Mouse (Mus musculus) midbrain, embryonic 16.5 days (tissue): ENCODE results near the gene Bicra. TPM values are rescaled to one million over a fixed set of nuclear protein-coding genes. Genes with fewer than 3 reads are reported as not detected.
A peak's percentile ranks its signal among the peaks of the same experiment; 100 is the strongest.

Experiments
- ATAC-seq: fragments of 200-750 bp; cut with Nextera tagmentation; 2 replicates; pipeline ENCODE4 v1.8.0; 2017; ENCODE audit warnings: moderate TSS enrichment
- H3K27ac ChIP-seq: fragments of 300-500 bp; sonication (generic); 2 replicates; pipeline ENCODE4 v1.5.1; 2014; ENCODE audit warnings: mild to moderate bottlenecking, low read length, mixed read lengths
- H3K27me3 ChIP-seq: fragments of 300-500 bp; sonication (generic); 2 replicates; pipeline ENCODE4 v1.6.1; 2014; ENCODE audit warnings: low read depth, low read length, mixed read lengths; ENCODE audit not compliant: control insufficient read depth, insufficient read depth
- H3K36me3 ChIP-seq: fragments of 300-500 bp; sonication (generic); 2 replicates; pipeline ENCODE4 v1.6.1; 2014; ENCODE audit warnings: mild to moderate bottlenecking, low read length, moderate library complexity, mixed read lengths; ENCODE audit not compliant: control insufficient read depth, insufficient read depth
- H3K4me1 ChIP-seq: fragments of 300-500 bp; sonication (generic); 2 replicates; pipeline ENCODE4 v1.6.1; 2014; ENCODE audit warnings: mild to moderate bottlenecking, low read length, mixed read lengths; ENCODE audit not compliant: control insufficient read depth, insufficient read depth
- H3K4me2 ChIP-seq: fragments of 300-500 bp; sonication (generic); 2 replicates; pipeline ENCODE4 v1.6.1; 2014; ENCODE audit warnings: mild to moderate bottlenecking, low read length, mixed read lengths
- H3K4me3 ChIP-seq: fragments of 300-500 bp; sonication (generic); 2 replicates; pipeline ENCODE4 v1.5.1; 2014; ENCODE audit warnings: low read depth, mild to moderate bottlenecking, low read length, moderate library complexity, mixed read lengths
- H3K9ac ChIP-seq: fragments of 300-500 bp; sonication (generic); 2 replicates; pipeline ENCODE4 v1.6.1; 2014; ENCODE audit warnings: low read depth, low read length, mixed read lengths
- H3K9me3 ChIP-seq: fragments of 300-500 bp; sonication (generic); replicated peaks from 2 replicates; pipeline ENCODE4 v1.6.1; 2014; ENCODE audit warnings: mild to moderate bottlenecking, low read length, mixed read lengths; ENCODE audit not compliant: control insufficient read depth, poor library complexity, severe bottlenecking
- WGBS: fragments of 180-500 bp; shearing (Covaris S2); extraction: QIAGEN DNeasy Blood & Tissue Kit; methylation state at CpG from one replicate; pipeline ENCODE4 v1.1.7; 2014; 5-methylcytosine and 5-hydroxymethylcytosine counted together
- polyA plus RNA-seq: library from polyadenylated mRNA; unstranded; fragments of >200 nt; fragmentation: Nextera tagmentation; extraction: Ambion mirVana; gene quantifications from 2 replicates; pipeline ENCODE4 v1.2.1, GENCODE M21; 2015

Bicra gene
- polyA plus RNA-seq, 1 experiment from 2014 or later, result 5.9 TPM

DNA sequence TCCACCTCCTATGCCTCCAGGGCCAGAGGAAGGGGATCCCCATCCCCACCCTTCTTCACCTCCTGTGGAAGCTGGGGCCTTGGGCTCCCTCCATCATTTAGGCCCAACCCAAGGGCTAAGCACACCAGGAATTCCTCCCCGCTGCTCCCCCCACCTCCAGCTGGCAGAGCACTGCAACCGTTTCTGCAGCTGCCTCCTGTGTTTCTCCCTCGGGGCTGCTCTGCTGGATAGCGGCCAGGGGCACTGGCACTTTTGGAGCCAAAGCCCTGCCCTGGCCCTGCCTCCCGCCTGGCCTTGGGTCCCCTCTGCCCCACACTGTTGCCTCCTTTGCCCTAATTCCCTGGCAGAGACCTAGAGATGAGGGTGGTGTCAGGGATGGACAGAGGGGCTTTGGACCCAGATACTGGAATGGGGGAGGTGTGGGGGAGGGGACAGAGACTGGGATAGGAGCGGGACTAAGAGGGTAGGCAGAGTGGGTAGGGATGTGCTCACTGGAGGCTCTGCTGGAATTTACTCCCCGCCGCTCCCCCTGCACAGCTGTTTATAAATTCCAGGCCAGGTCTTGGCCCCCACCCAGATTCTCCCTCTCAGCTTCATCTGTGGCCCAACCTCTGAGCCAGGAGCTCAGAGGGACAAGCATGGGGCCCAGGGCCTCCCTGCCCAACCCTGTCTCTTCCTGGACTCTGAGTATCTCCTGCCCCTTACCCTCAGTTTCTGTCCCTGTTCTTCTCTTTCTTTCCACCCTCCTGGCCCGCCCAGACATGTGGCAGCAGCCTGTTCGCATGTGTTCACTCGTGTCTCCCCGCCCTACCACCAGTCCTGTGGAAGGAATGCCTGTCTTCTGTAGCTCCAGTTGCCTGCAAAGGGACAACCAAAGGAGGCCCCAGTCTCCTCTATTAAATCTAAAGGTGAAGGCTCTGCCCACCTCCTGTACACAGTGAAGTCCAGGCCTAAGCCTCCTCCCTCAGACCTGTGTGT is 85.1 kb downstream of the Bicra start:
- Histone ChIP-seq H3K4me1 (peaks cover 3% of the 10 kb centered on the region; the same call in 1 of the 2 replicates), H3K36me3 (no peaks in the 10 kb centered on the region), H3K9me3 (no peaks in the 10 kb centered on the region), H3K4me2 (no peak overlapping the region), H3K4me3 (no peak overlapping the region), H3K27me3 (no peaks in the 10 kb centered on the region), H3K27ac (no peak overlapping the region), H3K9ac (no peak overlapping the region)
- 44% methylated on average over 10 of the region's 12 CpGs for WGBS
- peak; percentile 41; the same call in 1 of the 2 replicates for ATAC-seq

DNA sequence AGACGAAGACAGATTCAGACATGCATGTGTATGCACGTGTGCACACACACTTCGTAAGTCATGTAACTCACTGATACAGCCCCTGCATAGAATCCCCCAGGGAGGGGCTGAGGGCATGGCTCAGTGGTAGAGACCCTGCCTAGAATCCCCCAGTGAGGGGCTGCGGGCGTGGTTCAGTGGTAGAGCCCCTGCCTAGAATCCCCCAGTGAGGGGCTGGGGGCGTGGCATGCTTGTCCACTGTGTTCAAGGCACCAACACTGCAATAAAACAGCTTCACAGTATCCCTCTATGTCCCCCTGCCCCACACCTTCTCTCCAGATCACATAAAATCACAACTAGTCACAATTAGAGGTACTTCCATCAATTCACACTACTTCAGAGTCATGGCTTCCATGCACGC is 85.9 kb downstream of the Bicra start:
- Histone ChIP-seq H3K36me3 (no peaks in the 10 kb centered on the region), H3K9me3 (no peaks in the 10 kb centered on the region), H3K27ac (no peak overlapping the region), H3K9ac (no peak overlapping the region), H3K4me1 (peaks cover 3% of the 10 kb centered on the region; the same call in 1 of the 2 replicates), H3K27me3 (no peaks in the 10 kb centered on the region), H3K4me2 (no peak overlapping the region), H3K4me3 (no peak overlapping the region)
- no peak for ATAC-seq
- WGBS, result 87% methylated on average over 7 of the region's 7 CpGs

DNA sequence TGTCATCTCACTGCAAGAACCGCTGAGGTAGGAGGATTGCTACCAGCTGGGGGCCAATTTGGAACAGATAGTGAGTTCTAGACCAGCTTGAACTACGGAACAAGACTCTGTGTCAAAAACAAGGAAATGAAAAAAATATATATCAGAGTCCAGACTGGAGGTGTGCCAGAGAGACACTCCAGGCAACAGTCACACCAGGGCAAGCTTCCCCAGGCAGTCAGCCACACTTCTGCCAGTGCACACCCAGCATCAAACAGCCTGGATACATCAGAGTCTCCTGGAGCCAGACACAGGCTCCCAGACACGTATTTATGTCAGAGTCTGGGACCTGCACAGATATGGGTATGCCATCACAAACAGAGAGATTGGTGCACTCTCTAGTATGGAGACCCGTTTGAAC is 86.5 kb downstream of the Bicra start:
- no peaks in the 10 kb centered on the region for H3K9me3 ChIP-seq
- H3K27me3 ChIP-seq, result no peaks in the 10 kb centered on the region
- H3K4me2 ChIP-seq, result no peak overlapping the region
- no peak overlapping the region for H3K9ac ChIP-seq
- H3K4me1 ChIP-seq, result peaks cover 3% of the 10 kb centered on the region; the same call in 1 of the 2 replicates
- no peak overlapping the region for H3K4me3 ChIP-seq
- no peak overlapping the region for H3K27ac ChIP-seq
- no peaks in the 10 kb centered on the region for H3K36me3 ChIP-seq
- 66% methylated on average over 4 of the region's 4 CpGs for WGBS
- no peak for ATAC-seq

DNA sequence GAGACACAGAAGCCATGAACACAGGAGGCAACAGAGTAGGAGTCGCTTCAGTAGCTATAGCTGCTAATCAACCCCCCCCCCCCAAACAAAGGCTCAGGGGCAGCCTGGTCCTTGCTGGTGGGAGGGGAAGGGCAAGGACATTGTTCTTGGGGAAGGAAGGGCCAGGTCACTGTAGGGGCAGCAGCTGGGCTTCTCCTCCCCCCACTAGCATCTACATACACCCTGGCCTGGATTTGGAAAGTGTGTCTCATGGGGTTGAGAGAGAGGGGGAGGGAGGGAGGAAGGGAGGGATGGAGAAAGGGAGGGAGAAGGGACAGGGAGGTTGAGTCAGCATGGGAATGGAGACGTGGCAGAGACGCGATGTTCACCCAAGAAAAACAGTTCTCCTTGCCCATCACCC is 87.0 kb downstream of the Bicra start:
- Histone ChIP-seq H3K36me3 (no peaks in the 10 kb centered on the region), H3K4me3 (no peak overlapping the region), H3K27ac (no peak overlapping the region), H3K9ac (no peak overlapping the region), H3K4me1 (peaks cover 3% of the 10 kb centered on the region; the same call in 1 of the 2 replicates), H3K27me3 (no peaks in the 10 kb centered on the region), H3K4me2 (no peak overlapping the region), H3K9me3 (no peaks in the 10 kb centered on the region)
- ATAC-seq, result no peak
- WGBS, result 31% methylated on average over 4 of the region's 4 CpGs

DNA sequence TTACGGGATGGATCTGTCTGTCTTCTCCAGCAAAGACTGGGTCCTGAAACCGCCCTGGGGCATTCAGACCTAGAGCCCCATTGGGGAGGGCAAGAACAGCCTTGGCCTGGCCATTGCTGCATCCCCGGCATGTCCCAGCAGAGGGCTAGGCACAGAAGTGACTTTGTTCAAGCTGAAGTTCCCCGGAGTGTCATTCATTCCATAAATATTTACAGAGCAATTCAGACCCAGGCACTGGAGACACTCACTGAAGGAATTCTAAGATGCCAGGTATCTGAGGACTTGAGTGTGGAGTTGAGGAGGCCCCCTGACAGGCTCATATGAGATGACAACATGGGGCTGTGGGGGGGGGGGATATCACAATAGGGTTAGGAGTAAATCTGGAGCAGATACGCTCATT is 91.6 kb downstream of the Bicra start:
- Histone ChIP-seq H3K4me3 (no peak overlapping the region), H3K36me3 (no peaks in the 10 kb centered on the region), H3K4me1 (no peaks in the 10 kb centered on the region), H3K4me2 (no peak overlapping the region), H3K27ac (no peak overlapping the region), H3K9me3 (no peaks in the 10 kb centered on the region), H3K9ac (no peak overlapping the region), H3K27me3 (no peaks in the 10 kb centered on the region)
- 75% methylated on average over 5 of the region's 5 CpGs for WGBS
- no peak for ATAC-seq

DNA sequence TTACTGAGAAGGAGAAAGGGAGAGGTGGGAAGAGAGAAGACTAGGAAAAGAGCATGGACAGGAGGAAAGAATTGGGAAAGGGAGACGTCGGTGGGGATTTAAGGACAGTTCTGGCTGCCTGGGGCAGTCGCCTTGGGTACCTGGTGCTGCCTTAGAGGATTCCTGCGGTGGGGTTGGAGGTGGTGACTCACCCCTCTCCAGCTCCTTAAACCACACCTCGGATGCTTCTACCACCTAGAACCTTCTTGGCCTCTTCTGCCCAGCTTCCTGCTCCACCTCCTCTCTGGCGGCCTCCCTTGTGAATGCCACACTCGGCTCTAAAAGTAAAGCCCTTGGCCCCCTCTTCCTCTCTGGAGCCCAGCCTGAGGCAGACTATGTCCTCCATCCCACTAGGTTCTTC is 92.2 kb downstream of the Bicra start:
- Histone ChIP-seq H3K9ac (no peak overlapping the region), H3K36me3 (no peaks in the 10 kb centered on the region), H3K27me3 (no peaks in the 10 kb centered on the region), H3K4me1 (no peaks in the 10 kb centered on the region), H3K4me2 (peak overlapping the region; percentile 39), H3K4me3 (peak overlapping the region; percentile 17), H3K27ac (no peak overlapping the region), H3K9me3 (no peaks in the 10 kb centered on the region)
- 30% methylated on average over 7 of the region's 7 CpGs for WGBS
- no peak for ATAC-seq

DNA sequence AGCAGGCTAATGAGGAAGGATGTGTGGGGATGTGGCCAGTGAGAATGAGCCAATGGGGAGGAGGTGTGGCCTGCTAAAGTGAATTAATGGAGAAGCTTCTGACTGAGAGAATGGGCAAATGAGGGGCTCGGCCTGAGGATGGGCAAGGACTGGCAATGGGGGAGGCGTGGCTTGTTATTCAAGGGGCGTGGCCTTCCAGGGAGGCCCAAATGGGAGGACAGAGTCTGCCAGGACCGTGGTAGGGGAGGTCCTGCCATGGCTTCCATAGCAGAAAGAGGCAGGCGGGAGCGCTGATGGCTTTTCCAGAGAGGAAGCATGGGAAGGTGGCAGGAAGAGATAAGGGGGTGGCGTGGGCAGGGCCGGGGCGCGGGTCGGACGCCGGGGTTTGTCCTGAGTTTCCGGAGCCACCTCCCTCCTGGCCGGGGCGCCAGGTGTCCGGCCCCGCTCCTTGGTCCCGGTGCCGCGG is 92.7 kb downstream of the Bicra start:
- no peak; the same call in 1 of the 2 replicates for ATAC-seq
- Histone ChIP-seq H3K27ac (no peak overlapping the region), H3K9ac (no peak overlapping the region), H3K4me1 (no peaks in the 10 kb centered on the region), H3K27me3 (no peaks in the 10 kb centered on the region), H3K36me3 (no peaks in the 10 kb centered on the region), H3K9me3 (no peaks in the 10 kb centered on the region), H3K4me2 (peak overlapping the region; percentile 39), H3K4me3 (peak overlapping the region; percentile 17)
- 8% methylated on average over 18 of the region's 21 CpGs for WGBS

DNA sequence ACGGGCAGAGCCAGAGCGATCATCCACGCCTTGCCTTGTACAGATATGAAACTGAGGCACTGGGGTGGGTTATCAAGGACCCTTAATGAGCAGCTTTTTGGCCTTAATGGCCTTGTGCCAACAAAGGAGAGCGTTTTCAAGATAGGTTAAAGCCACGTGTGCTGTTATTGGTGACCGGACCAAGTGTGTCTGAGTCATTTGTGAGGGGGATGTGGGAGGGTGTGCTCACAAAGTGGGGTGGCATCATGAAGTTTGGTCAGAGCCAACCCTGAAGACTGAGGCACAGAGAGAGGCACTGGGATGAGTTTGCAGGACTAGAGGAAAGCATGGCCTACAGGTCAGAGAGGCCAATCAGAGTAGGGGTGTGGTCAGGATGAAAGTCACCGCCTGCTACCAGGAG is 93.3 kb downstream of the Bicra start:
- no peaks in the 10 kb centered on the region for H3K9me3 ChIP-seq
- no peak overlapping the region for H3K4me2 ChIP-seq
- H3K4me3 ChIP-seq, result no peak overlapping the region
- H3K4me1 ChIP-seq, result no peaks in the 10 kb centered on the region
- H3K27me3 ChIP-seq, result no peaks in the 10 kb centered on the region
- no peak for ATAC-seq
- H3K9ac ChIP-seq, result no peak overlapping the region
- H3K36me3 ChIP-seq, result no peaks in the 10 kb centered on the region
- WGBS, result 91% methylated on average over 7 of the region's 7 CpGs
- H3K27ac ChIP-seq, result no peak overlapping the region
